In genomic region chr8:88161439-88161838, GRCm38 (mm10) we compare ENCODE assay signal across 8 mouse cellular contexts. TPM values are rescaled to one million over a fixed set of nuclear protein-coding genes. Genes with fewer than 3 reads are reported as not detected.
DNase-seq lines count a peak whose midpoint lies in the region; ATAC-seq lines count a peak whose summit lies in the region.

No protein-coding gene starts in this region.

- ATAC-seq in embryonic facial prominence, embryonic 14.5 days (ENCODE audit: low read depth): no peak
- ATAC-seq in liver, embryonic 15.5 days (ENCODE audit: insufficient read depth): peak; percentile 52; the same call in 1 of the 2 replicates

- peaks cover 91% of the 10 kb centered on the region for H3K36me3 ChIP-seq in embryonic facial prominence, embryonic 14.5 days (ENCODE audit: control insufficient read depth, insufficient read depth, low read length)
- peaks cover 77% of the 10 kb centered on the region for H3K36me3 ChIP-seq in liver, embryonic 15.5 days (replicated peaks)

- 78% methylated on average over 5 of the region's 5 CpGs for WGBS in embryonic facial prominence, embryonic 14.5 days
- WGBS in liver, embryonic 15.5 days (ENCODE audit: insufficient replicate concordance): 61% methylated on average over 5 of the region's 5 CpGs

- H3K4me1 ChIP-seq in embryonic facial prominence, embryonic 14.5 days (ENCODE audit: control insufficient read depth, insufficient read depth, low read length): no peaks in the 10 kb centered on the region
- H3K4me1 ChIP-seq in liver, embryonic 15.5 days (replicated peaks): no peaks in the 10 kb centered on the region

- DNase-seq in urinary bladder, adult 18-20 months (ENCODE audit: low spot score in 2 of 2): peak; percentile 35 to 68
- DNase-seq in urinary bladder, postnatal 10 days (ENCODE audit: low spot score): no peak
- peak; percentile 70 for DNase-seq in adrenal gland, postnatal 25 days
- DNase-seq in embryonic facial prominence, embryonic 14.5 days (ENCODE audit: low spot score): peak; percentile 55
- DNase-seq in kidney, postnatal 14 days: peak; percentile 69
- peak; percentile 54 to 66 for DNase-seq in right cerebral cortex, adult 2 months (ENCODE audit: low spot score in 2 of 2)
- peak; percentile 54 to 60 for DNase-seq in urinary bladder, postnatal 36 days (ENCODE audit: low spot score in 2 of 2)

- H3K4me3 ChIP-seq in embryonic facial prominence, embryonic 14.5 days (ENCODE audit: low read depth, low read length): no peak overlapping the region
- H3K4me3 ChIP-seq in liver, embryonic 15.5 days (replicated peaks): no peak overlapping the region

- no peak overlapping the region for H3K9ac ChIP-seq in embryonic facial prominence, embryonic 14.5 days (ENCODE audit: low read depth, low read length)
- no peak overlapping the region for H3K9ac ChIP-seq in liver, embryonic 15.5 days

- no peak overlapping the region for H3K27ac ChIP-seq in embryonic facial prominence, embryonic 14.5 days (replicated peaks; ENCODE audit: low read depth, low read length)
- H3K27ac ChIP-seq in liver, embryonic 15.5 days (replicated peaks): no peak overlapping the region

- H3K9me3 ChIP-seq in embryonic facial prominence, embryonic 14.5 days (ENCODE audit: control insufficient read depth, low read length): no peaks in the 10 kb centered on the region
- H3K9me3 ChIP-seq in liver, embryonic 15.5 days (replicated peaks): no peaks in the 10 kb centered on the region

- H3K27me3 ChIP-seq in embryonic facial prominence, embryonic 14.5 days (replicated peaks; ENCODE audit: control insufficient read depth, insufficient read depth, low read length): no peaks in the 10 kb centered on the region
- H3K27me3 ChIP-seq in liver, embryonic 15.5 days: no peaks in the 10 kb centered on the region

- no peak overlapping the region for H3K4me2 ChIP-seq in embryonic facial prominence, embryonic 14.5 days (ENCODE audit: low read depth, low read length)
- no peak overlapping the region for H3K4me2 ChIP-seq in liver, embryonic 15.5 days

RNA-seq across cellular contexts. Expression of gene Heatr3, which starts 23.8 kb away (rescaled TPM):
- total RNA-seq in adrenal gland, postnatal 25 days (2021): 32.1 and 35.3 TPM in 2 replicates
- polyA plus RNA-seq in embryonic facial prominence, embryonic 14.5 days (2014; fragmentation: Nextera tagmentation; extraction: Ambion mirVana): 54.8 and 57.6 TPM in 2 replicates
- polyA plus RNA-seq in liver, embryonic 15.5 days (2015; fragmentation: Nextera tagmentation; extraction: Ambion mirVana): 19.2 and 21.3 TPM in 2 replicates

RNA-seq across cellular contexts. Expression of gene Tent4b, which starts 37.6 kb away (rescaled TPM):
- 32.3 and 34.1 TPM in 2 replicates for total RNA-seq in adrenal gland, postnatal 25 days (2021)
- 10.0 and 12.0 TPM in 2 replicates for polyA plus RNA-seq in embryonic facial prominence, embryonic 14.5 days (2014; fragmentation: Nextera tagmentation; extraction: Ambion mirVana)
- 3.3 and 3.4 TPM in 2 replicates for polyA plus RNA-seq in liver, embryonic 15.5 days (2015; fragmentation: Nextera tagmentation; extraction: Ambion mirVana)

RNA-seq across cellular contexts. Expression of gene Cnep1r1, which starts 42.9 kb away (rescaled TPM):
- 34.2 and 41.5 TPM in 2 replicates for total RNA-seq in adrenal gland, postnatal 25 days (2021)
- 44.3 and 48.3 TPM in 2 replicates for polyA plus RNA-seq in embryonic facial prominence, embryonic 14.5 days (2014; fragmentation: Nextera tagmentation; extraction: Ambion mirVana)
- polyA plus RNA-seq in liver, embryonic 15.5 days (2015; fragmentation: Nextera tagmentation; extraction: Ambion mirVana): 21.7 and 24.2 TPM in 2 replicates
